Mouse (Mus musculus) kidney, embryonic 15.5 days (tissue): Measurements from ENCODE around the gene Myom1. TPM values are rescaled to one million over a fixed set of nuclear protein-coding genes. Genes with fewer than 3 reads are reported as not detected.

Source experiments
- ATAC-seq: fragments of 200-750 bp; cut with Nextera tagmentation; replicated peaks from 2 replicates; pipeline ENCODE4 v1.8.0; 2017; ENCODE audit warnings: moderate TSS enrichment; ENCODE audit not compliant: low FRiP score
- H3K27ac ChIP-seq: fragments of 300-500 bp; sonication (generic); 2 replicates; pipeline ENCODE4 v1.5.1; 2015; ENCODE audit warnings: mild to moderate bottlenecking, inconsistent platforms
- H3K27me3 ChIP-seq: fragments of 300-500 bp; sonication (generic); 2 replicates; pipeline ENCODE4 v1.6.1; 2015; ENCODE audit warnings: inconsistent platforms
- H3K36me3 ChIP-seq: fragments of 300-500 bp; sonication (generic); 2 replicates; pipeline ENCODE4 v1.6.1; 2015; ENCODE audit warnings: inconsistent platforms
- H3K4me1 ChIP-seq: fragments of 300-500 bp; sonication (generic); 2 replicates; pipeline ENCODE4 v1.6.1; 2015; ENCODE audit warnings: inconsistent platforms
- H3K4me2 ChIP-seq: fragments of 300-500 bp; sonication (generic); 2 replicates; pipeline ENCODE4 v1.6.1; 2015; ENCODE audit warnings: moderate library complexity, mild to moderate bottlenecking, inconsistent platforms
- H3K4me3 ChIP-seq: fragments of 300-500 bp; sonication (generic); replicated peaks from 2 replicates; pipeline ENCODE4 v1.5.1; 2015; ENCODE audit warnings: mild to moderate bottlenecking, inconsistent platforms
- H3K9ac ChIP-seq: fragments of 300-500 bp; sonication (generic); 2 replicates; pipeline ENCODE4 v1.6.1; 2015; ENCODE audit warnings: mild to moderate bottlenecking, inconsistent platforms
- H3K9me3 ChIP-seq: fragments of 300-500 bp; sonication (generic); replicated peaks from 2 replicates; pipeline ENCODE4 v1.6.1; 2016; ENCODE audit warnings: inconsistent platforms
- WGBS: fragments of 180-500 bp; shearing (Covaris S2); methylation state at CpG from one replicate; pipeline ENCODE4 v1.1.7; 2015; ENCODE audit warnings: mixed read lengths; 5-methylcytosine and 5-hydroxymethylcytosine counted together
- polyA plus RNA-seq: library from polyadenylated mRNA; unstranded; fragments of >200 nt; fragmentation: Nextera tagmentation; extraction: Ambion mirVana; gene quantifications from 2 replicates; pipeline ENCODE4 v1.2.1, GENCODE M21; 2015

Gene Myom1
- polyA plus RNA-seq, 1 experiment from 2014 or later = 5.5 TPM

- no peak overlapping the region for H3K4me2 ChIP-seq
- no peaks in the 10 kb centered on the region for H3K27me3 ChIP-seq
- no peak overlapping the region for H3K9ac ChIP-seq
- no peak overlapping the region for H3K4me3 ChIP-seq
- H3K9me3 ChIP-seq = no peaks in the 10 kb centered on the region
- ATAC-seq = 0 out of 2 replicates have a peak, but pooled peaks have one; percentile 36
- WGBS = 46% methylated on average over 9 of the region's 9 CpGs
- peaks cover 18% of the 10 kb centered on the region for H3K4me1 ChIP-seq
- no peak overlapping the region for H3K27ac ChIP-seq
- H3K36me3 ChIP-seq = no peaks in the 10 kb centered on the region
These were observed 166.4 kb downstream of the Myom1 start for GRCm38 (mm10) chr17:71168846-71169245.

DNA sequence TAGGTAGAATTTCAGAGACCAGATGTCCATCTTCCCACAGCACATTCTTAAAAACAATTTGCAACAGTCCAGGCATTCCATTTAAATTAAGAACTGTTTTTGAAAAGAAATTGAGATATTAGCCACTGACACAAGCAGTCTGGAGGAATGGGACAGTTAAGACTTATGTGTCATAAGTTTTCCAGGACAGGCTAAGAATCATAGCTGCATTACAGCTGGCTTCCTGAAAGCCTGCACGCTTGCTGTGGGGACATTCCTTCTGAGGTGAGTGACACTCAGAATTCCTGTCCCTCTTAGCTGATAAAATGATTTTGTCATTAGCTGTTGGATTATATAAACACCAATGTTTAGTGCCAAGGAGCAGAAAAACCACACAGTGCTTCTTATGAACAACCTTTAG, 167.2 kb downstream of the Myom1 start:
- Histone ChIP-seq H3K4me1 (peaks cover 18% of the 10 kb centered on the region), H3K9ac (no peak overlapping the region), H3K27me3 (no peaks in the 10 kb centered on the region), H3K4me2 (no peak overlapping the region), H3K9me3 (no peaks in the 10 kb centered on the region), H3K4me3 (no peak overlapping the region), H3K36me3 (no peaks in the 10 kb centered on the region), H3K27ac (no peak overlapping the region)
- no peak for ATAC-seq
- WGBS = 49% methylated on average over 1 of the region's 1 CpGs

GRCm38 (mm10) chr17:71171161-71171560, 168.7 kb downstream of the Myom1 start:
- H3K36me3 ChIP-seq = no peaks in the 10 kb centered on the region
- peaks cover 15% of the 10 kb centered on the region for H3K4me1 ChIP-seq
- no peaks in the 10 kb centered on the region for H3K27me3 ChIP-seq
- H3K4me3 ChIP-seq = no peak overlapping the region
- no peaks in the 10 kb centered on the region for H3K9me3 ChIP-seq
- WGBS = 87% methylated on average over 4 of the region's 4 CpGs
- no peak overlapping the region for H3K4me2 ChIP-seq
- no peak overlapping the region for H3K9ac ChIP-seq
- no peak overlapping the region for H3K27ac ChIP-seq
- no peak for ATAC-seq

Other genes with a start within 250 kb of the Myom1 start
- gene Tgif1, start 149.1 kb upstream of the Myom1 start, polyA plus RNA-seq = 87.9 and 89.6 TPM in 2 replicates
- 642 and 672 TPM in 2 replicates for gene Myl12a, start 245 bp downstream of the Myom1 start, polyA plus RNA-seq
- 70.7 and 75.3 TPM in 2 replicates for gene Lpin2, start 179.9 kb downstream of the Myom1 start, polyA plus RNA-seq